Mouse (Mus musculus): ENCODE measurements around the gene Tctex1d4.

Tctex1d4 gene

DNA sequence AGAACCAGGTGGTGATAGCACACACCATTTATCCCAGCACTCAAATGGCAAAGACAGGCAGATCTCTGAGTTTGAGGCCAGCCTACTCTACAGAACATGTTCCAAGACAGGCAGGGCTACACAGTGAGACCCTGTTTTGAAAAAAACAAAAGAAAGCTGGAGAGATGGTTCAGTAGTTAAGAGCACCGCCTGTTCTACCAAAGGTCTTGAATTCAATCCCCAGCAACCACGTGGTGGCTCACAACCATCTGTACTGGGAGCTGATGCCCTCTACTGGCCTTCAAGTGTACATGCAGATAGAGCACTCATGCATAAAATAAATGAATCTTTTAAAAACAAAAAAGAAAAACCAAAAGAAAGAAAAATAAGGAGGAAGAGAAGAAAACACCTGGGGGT is 12.6 kb downstream of the Tctex1d4 start:
- DNase-seq (ENCODE audit: low spot score): peak; percentile 59

GRCm38 (mm10) chr4:117140613-117141012 is 14.0 kb downstream of the Tctex1d4 start:
- DNase-seq (ENCODE audit: low spot score): no peak

GRCm38 (mm10) chr4:117143023-117143422 is 16.4 kb downstream of the Tctex1d4 start:
- DNase-seq (ENCODE audit: low spot score): no peak

- DNase-seq (ENCODE audit: low spot score): no peak
Measured at GRCm38 (mm10) chr4:117145248-117145647, 18.7 kb downstream of the Tctex1d4 start.

- no peak for DNase-seq (ENCODE audit: low spot score)
Measured at GRCm38 (mm10) chr4:117146176-117146575, 19.6 kb downstream of the Tctex1d4 start.

DNA sequence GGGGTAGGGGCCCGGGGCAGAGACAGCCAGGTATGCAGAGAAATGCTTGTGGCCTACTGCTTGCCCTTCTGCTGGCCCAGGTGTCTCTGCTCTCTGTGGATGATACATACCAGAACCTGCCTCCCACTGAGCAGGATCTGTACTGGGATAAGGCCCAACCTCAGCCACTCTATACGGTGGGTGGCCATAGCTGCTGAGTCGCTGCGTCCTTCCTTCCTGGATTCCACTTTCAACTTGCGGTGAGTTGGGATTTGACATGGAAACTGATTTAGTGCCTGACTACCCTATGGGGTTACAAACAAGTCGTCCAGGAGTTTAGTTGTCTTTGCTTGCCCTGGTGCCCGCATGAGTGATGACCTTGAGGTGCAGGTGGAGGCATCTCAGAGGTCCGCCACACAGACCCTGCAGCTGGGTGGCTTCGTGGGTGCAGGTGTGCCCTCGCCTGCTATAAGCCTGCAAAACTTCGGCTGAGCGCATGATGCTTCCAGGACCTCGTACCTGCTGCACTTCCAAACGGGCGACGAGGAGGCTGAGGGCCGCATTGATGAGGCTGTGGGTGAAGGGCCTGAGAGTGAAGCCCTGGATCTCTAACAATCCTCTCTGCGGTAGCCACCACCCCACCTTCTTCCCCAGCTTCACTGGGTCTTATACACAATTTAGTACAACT is 21.6 kb downstream of the Tctex1d4 start:
- DNase-seq (ENCODE audit: low spot score): no peak

- DNase-seq (ENCODE audit: low spot score): no peak
Measured at GRCm38 (mm10) chr4:117148815-117149214, 22.2 kb downstream of the Tctex1d4 start.

DNA sequence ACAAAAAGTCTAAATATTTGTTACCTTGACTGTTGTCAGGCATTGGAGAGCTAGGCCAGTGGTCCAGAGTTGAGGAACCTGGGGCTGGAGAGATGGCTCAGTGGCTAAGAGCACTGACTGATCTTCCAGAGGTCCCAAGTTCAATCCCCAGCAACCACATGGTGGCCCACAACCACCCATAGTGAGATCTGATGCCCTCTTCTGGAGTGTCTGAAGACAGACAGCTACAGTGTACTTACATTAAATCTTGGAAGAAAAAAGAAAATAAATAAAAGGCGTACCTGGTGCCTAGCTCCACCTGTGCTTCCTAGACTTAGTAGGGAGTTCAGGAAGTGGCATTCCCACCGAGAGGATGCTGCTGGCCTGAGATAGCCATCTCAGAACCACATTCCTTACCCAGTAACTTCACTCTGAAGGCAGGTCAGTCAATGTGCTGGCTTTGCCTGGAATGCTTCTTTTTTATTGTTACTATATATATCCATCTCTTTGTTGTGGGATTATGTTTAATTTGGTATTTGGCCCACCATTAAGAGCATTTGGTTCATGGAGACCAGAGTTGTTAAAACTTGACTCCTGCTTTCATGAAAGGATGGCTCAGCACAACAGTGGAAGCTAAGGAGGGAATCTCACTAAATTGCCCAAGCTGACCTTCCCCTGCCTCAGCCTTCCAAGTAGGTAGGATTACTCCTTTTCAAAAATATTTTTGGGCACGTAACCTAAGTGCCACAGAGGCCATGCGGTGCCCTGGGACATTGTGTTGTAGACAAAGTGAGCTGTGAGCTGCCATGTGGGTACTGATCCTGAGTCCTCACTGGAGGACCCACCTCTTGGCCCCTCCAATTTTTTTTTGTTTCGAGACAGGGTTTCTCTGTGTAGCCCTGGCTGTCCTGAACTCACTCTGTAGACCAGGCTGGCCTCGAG is 23.0 kb downstream of the Tctex1d4 start:
- DNase-seq (ENCODE audit: low spot score): no peak

DNA sequence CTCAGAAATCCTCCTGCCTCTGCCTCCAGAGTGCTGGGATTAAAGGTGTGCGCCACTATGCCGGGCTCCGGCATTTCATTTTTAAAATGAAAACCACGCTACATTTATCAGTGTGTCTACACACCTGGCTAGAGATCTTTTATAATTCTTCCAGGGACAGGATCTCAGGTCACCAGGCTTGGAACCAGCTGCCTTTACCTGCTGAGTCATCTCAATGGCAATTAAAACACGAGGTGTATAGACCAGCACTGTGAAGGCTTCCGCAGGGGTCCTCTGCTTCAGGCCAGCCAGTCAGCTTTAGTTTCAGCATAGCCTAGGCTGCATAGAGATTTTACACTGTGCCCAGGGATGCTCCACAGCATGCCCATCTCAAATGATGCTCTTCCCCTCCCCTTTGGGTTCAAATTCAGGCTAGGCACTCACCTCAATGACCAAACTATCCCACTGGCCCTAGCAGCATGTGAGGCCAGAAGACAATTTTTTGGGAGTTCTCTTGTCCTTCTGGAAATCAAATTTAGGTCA is 23.7 kb downstream of the Tctex1d4 start:
- no peak for DNase-seq (ENCODE audit: low spot score)

GRCm38 (mm10) chr4:117151416-117151815 is 24.8 kb downstream of the Tctex1d4 start:
- DNase-seq (ENCODE audit: low spot score): no peak

- no peak for DNase-seq (ENCODE audit: low spot score)
Measured at GRCm38 (mm10) chr4:117152714-117153113, 26.1 kb downstream of the Tctex1d4 start.

GRCm38 (mm10) chr4:117155020-117155791 is 28.6 kb downstream of the Tctex1d4 start:
- DNase-seq (ENCODE audit: low spot score): no peak

DNA sequence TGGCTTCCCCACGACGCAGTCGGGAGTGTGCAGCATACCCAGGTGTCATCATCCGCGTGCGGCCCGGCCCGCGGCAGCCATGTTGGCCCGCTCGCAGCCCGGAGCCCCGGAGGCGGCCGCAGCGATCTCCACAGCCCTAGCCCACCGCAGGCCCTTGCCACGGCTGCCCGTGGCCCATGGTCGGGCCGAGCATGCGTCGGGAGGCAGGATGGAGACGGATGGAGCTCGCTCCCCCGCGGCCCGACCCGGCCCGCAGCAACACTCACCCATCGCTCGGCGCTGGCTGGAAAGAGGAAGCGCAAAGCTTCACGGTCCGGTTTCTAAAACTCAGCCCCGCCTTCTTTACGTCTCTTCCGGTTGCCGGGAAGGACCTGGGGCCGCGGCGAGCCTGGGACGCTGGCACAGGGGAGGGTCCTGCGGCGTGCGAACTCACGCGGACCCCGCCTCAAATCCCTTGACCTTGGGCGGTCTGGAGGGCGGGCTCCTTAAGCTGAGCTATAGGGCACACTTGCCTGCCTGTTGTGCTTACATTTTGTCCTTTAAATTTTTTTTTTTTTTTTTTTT is 29.3 kb downstream of the Tctex1d4 start, which contains the start of gene Rps8:
Gene Rps8 (minus strand): TSS at position 452 of the 564 bp plus-strand sequence.
- peak; percentile 92 for DNase-seq (ENCODE audit: low spot score)

DNA sequence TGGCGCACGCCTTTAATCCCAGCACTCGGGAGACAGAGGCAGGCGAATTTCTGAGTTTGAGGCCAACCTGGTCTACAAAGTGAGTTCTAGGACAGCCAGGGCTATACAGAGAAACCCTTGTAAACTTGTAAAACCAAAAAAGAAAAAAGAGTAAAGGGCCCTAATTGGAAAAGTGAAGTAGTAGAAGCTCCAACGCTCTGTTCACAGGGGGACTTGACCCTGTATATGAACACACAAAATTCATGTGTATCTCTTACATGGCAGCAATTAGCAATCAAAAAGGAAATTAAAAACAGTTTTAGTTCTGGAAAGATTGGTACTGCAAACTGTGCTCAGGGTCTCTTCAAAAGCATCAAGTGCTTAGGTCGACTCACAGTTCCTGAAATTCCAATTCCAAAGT is 29.8 kb downstream of the Tctex1d4 start:
- no peak for DNase-seq (ENCODE audit: low spot score)

- no peak for DNase-seq (ENCODE audit: low spot score)
Measured at GRCm38 (mm10) chr4:117159666-117160065, 33.1 kb downstream of the Tctex1d4 start.

DNA sequence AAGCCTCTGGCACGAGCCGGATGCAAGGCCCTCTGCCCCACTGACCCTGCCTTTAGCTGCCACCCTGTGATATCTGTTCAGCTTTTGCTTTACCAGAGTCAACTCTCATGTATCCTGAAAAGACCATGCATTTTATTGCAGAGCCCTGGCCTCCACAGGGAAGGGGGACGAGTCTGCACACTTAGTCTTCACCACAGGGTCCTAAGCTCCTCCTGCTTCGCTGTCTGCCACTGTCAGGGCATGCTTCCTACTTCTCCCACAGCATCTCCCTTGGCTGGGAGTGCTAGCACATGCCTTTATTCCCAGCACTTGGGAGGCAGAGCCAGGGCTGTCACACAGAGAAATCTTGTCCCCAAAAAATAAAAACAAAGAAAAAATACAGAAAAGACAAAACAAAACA is 34.6 kb downstream of the Tctex1d4 start:
- DNase-seq (ENCODE audit: low spot score): no peak

DNA sequence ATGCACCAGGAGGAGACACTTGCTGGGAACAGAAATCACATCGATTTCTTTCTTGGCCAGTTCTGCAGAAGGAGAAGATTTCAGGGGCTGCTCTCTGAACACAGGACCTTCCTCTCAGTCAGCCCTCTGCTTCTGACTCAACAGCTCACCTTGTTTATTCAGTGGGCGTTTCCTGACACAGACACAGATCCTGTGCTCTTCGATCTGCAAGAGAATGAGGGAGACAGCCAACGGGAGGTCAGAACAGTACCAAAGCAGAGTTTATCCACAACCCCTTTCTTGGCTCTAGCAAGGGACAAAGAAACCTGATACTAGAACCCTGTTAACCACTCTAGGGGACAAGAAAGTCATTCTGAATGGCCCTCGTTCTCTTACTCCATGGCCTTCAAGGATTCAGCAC is 43.3 kb downstream of the Tctex1d4 start:
- peak; percentile 42 for DNase-seq (ENCODE audit: low spot score)

All from yolk sac, embryonic 10.5 days (tissue).